Mouse (Mus musculus): ENCODE measurements around the gene Degs2.

Gene Degs2

DNA sequence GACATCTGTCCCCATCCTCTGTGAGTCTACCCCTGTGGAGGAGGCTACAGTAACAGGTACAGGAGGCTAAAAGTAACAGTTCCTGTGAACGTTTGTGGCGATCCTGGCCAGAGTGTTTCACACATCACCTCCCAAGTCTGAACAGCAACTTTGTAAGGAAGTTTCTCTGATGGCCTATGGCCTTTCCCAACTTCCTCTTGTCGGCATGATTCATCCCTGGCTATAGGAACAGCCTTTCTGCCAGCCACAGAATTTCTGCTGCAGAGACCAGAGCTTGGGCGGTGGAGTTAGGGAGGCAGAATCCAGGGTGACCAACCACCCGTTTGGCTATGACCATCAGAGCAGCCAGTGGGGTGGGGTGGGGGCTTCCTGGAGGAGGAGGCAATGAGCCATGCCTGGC lies 2.1 kb downstream of the Degs2 start:
- no peak for DNase-seq (ENCODE audit: low read depth, low spot score)

DNA sequence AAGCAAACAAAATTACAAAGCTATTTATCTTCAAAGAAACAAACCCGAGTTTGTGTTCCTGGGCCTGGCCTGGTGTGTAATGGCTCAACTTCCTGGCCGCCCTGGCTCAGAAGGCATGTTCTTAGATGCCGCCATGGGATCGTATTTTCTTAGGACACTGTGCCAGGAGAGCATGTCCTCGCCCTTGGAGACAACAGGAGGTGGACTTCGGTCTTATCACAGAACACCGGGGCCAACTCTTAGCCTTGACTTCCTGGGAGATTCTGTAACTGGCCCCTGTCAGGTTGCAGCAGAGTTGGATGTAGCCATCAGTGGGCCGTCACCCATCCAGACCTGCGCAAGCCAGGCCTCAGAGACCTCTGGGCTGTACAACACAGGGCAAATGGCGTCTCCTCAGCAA lies 2.5 kb downstream of the Degs2 start:
- no peak for DNase-seq (ENCODE audit: low read depth, low spot score)

DNA sequence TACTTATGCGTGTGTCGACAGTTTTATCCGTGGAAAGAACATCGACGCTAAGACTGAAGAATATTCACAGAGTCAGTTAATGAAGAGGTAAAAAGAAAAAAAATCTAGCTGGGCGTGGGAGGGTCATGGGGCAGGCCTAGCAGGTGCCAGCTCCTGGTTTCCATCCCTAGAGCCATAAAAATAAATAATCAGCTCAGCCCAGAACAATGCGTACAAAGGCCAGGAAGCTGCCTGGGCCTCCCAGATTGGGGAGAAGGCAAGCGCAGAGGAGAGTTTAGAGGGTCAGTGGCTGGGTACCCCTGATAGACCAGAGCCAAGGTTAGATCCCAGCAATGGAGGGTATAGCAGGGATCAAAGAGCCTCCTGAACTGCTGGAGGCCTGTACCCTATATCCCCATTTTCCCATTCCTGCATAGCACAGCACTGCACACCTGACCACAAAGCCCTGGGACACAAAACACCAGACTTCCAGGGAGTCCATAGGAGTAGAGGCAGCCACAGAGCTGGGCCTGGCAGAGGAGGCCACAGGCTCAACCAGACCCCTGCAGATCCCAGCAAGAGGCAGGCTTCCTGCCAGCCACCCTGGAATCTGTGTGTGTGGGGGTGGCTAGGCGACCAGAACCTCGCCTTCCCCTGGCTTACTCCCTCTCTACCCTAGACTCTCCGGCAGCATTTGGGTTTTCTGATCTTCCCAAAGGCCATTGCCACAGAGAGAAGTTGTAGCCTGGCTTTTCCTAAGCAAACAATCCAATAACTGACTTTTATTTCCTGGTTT lies 3.2 kb downstream of the Degs2 start:
- no peak for DNase-seq (ENCODE audit: low read depth, low spot score)

DNA sequence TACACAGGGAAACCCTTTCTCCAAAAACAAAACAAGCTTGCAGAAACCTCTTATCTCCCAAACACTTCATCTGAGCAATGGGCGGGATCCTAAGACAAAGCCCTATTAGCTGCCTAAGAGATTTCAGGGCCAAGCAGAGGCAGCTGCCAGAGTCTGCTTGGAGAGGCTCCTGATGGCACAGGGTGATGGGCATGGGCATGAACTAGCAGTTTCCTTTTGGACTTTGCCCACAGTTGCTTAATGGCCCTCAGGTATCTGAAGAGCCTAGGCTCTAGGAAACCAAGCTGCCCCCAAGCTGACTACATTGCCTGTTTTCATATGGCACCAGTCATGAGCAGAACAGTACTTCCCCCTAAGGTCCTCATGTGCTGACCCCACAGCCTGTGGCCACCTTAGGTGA lies 7.9 kb downstream of the Degs2 start:
- no peak for DNase-seq (ENCODE audit: low read depth, low spot score)

DNA sequence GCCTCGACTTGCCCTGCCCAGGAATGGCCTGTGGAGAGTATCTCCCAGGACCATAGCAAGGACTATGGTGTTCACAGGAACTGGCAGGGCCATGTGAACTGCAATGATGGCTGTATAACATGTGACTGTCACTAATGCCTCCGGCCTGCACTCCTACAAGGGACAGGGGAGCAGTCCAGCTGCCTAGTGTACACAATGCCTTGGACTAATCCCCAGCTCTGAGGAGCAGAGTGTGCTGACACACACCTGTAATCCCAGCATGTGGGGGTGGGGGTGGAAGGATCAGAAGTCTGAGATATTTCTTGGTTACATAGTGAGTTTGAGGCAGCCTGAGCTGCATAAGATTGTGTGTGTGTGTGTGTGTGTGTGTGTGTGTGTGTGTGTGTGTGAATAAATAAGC lies 8.5 kb downstream of the Degs2 start:
- DNase-seq (ENCODE audit: low read depth, low spot score), result no peak

DNA sequence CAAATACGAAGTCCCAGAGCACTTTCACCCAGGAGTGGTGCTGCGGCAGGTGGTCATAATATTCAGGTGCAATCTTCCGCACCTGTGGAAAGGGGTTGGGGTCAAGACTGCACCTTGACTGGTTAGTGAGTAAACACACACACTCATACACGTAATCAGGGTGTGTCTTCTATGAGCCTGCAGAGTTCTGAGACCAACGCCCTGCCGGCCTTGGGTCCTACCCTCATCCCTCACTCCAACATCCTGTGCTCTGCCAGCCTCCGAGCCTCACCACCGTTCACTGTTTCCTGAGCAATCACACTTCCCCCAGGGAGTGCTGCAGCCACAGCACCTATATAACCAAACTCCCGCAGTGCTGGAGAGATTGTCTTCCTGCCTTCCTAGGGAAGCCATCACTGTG lies 11.6 kb downstream of the Degs2 start:
- no peak for DNase-seq (ENCODE audit: low read depth, low spot score)

DNA sequence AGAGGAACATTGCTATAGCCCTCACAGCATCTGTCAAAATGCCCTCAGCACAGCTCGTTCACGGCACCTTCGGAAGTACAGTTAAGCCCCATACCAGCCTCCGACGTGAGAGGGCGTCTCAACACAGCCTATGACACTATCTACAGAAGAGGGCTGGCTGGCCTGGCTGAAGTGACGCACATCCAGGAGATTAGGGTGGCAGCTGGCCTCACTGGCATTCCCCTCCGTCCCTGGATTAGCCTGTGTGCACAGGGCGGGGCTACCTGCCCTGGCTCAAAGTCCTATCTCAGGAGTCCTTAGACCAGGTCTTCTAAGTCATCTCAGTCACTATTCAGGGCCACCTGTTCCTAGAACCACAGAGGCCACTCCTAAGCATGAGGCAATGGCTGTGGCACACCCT lies 12.9 kb downstream of the Degs2 start:
- no peak for DNase-seq (ENCODE audit: low read depth, low spot score)

DNA sequence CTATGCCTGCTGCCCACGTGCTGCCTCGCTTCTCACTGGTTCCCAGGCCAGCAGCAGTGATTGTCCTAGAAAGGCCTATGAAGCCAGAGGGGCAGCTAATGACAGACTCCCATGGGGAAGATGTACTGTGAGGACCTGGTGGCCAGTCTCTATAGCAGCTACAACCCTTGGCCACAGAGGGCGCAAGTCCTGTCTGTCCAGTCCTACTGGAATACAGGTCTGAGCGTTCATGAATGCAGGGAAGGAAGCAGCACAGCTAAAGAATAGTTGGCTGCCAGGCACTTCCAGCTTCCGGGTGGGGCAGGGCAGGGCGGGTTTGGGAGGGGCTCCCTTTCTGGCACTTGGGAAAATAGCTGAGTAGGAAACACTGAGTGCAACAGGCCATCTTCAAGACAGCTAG lies 15.2 kb downstream of the Degs2 start:
- no peak for DNase-seq (ENCODE audit: low read depth, low spot score)

DNA sequence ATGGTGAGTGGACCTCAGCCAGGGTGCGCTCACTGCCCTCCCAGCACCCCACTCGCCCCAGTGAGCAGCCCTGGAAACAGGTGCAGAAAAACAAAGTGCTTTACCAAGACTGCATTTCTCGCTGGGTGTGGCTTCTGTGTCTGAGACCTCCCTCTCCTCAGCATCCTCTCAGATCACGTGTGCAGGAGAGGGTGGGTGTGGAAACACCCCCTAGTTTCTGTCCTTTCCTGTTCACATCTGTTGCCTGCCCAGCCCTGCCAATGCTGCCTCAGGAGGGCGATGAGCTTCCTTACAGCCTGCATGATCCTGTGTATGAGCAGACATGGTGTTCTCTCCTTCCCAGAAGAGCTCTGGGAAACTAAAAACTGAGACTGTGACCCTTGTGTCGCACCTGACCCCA lies 15.7 kb downstream of the Degs2 start:
- DNase-seq (ENCODE audit: low read depth, low spot score), result no peak

DNA sequence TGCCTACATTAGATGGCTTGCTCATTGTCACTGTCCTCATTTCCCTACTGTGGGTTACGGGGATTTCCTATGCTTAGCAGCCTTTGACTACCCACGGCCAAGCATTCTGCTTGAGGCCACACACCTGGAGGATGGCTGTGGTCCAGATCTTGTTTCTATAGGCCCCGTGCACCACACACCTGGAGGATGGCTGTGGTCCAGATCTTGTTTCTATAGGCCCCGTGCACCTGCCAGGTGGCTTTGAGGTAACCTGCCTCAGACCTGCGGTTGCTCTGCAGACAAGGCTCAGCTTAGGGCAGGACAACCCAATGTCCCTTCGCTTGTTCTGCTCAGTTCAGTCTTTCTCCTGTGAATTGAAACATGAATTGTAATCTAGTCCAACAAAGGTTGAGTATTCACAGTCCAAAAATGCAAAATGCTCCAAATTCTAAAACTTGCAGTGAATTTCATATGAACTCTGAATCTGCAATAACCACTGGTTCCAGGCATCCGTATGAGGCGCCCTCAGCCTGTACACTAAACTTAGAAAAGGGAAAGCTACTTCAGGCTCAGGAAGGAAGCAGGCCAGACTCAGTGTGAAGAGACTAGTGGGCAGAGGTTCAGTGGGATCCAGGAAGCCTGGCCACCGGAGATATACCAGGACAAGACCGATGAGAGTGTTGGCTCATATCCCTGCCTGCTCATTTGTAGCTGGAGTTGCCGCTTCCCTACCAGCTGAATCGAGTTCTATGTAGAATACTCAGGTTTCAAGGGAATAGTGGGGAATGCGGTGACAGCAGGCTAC lies 19.7 kb downstream of the Degs2 start:
- DNase-seq (ENCODE audit: low read depth, low spot score), result no peak

DNA sequence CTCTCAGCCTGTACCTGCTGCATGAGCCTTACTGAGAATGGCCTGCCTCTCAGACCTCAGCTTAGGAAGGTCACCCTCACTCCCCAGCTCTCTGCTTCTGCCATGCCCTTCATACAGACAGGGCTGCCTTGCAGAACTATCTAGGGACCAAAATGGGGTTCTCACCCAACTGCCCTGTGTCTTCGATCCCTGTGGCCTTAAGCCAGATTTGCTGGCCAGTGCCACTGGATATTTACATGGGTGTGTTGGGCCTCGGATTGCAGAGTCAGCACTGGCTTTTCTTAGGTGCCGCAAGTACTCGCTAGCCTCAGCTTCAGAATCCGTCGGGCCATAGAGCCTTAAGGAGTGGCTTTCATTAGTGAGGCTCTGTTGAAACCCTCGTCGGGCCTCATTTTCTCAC lies 21.3 kb downstream of the Degs2 start:
- no peak for DNase-seq (ENCODE audit: low read depth, low spot score)

DNA sequence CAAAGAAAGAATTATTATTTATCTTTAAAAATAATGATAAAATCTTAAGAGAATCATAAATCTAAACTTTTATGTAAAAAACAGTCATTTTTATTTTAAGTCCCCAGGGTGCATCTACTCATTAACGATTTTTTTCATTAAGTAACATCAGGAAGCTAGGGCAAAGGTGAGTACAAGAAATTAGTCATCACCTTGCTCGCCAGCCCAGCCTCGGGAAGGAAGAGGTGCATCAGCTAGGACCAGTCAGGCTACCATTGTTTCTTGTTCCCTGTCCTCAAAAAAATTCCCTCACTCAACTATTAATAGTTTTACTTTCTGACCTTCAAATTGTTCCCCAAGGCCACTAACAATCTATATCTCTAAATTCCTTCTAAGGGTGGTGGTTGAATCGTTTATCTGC lies 23.7 kb downstream of the Degs2 start:
- no peak for DNase-seq (ENCODE audit: low read depth, low spot score)

DNA sequence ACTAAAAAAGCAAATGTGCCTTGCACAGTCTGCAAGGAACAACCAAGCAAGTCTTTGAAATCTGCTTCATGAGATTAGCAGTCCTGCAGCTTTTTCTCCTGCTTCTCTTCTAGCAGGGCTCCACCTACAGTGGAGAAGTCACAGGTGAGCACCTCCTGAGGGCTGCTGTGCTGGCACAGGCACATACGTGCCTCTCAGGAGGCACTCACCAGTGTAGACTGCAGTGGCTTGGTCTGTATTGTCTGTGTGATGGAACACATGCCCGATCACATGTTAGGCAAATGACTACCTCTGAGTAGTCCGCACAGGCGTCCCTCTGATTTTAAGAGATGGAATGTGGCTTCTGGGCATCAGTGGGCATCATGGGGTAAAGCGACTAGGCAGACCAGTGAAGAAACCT lies 25.0 kb downstream of the Degs2 start:
- DNase-seq (ENCODE audit: low read depth, low spot score), result no peak

DNA sequence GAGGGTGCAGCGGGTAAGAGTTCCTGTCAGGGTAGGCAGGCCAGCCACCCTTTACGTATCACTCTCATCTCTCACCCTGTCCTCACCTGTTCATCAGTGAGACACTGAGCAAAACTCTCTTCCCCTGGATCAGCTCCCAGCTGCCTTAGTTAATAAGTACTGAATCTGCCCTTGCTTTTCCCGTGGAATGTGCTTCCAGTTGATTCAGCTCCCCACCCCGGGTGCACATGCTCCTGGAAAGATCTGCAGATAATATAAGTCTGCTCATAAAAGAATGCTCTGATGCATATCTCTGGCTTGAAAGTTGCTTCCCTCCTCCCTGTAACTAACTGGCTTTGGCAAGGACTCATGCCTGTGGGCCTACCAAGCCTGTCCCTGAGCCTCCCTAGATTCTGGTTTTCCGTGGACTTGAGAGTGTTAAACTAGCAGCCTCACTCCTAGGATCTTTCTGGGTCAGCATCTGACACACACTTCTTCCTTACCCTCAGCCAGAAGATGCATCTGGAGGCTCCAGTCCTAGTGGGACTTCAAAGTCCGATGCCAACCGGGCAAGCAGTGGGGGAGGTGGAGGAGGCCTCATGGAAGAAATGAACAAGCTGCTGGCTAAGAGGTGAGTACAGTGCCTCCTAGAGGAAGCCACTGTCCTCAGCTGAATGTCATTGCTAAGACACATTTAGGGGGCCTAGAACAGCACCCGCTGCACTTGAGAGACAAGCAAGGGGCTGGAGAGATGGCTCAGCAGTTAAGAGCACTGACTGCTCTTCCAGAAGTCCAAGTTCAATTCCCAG lies 26.3 kb downstream of the Degs2 start:
- no peak for DNase-seq (ENCODE audit: low read depth, low spot score)

DNA sequence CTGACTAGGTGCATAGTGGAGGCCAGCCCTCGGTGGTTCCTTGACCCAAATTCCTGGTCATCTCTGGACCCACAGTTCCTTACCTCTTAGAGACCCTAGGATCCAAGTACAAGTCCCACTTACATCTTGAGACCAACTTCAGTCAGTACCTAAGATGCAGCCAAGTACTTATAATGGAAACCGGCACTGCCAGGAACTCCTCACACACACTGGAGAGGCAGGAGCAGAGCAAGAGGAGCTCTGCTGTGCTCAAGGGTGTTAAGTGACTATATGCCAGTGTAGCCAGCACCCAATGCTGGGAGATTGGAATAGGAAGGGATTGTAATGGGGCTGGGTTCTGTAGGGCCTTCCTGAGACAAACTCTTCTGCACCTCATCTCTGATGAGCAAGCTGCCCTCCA lies 27.2 kb downstream of the Degs2 start:
- DNase-seq (ENCODE audit: low read depth, low spot score), result no peak

DNA sequence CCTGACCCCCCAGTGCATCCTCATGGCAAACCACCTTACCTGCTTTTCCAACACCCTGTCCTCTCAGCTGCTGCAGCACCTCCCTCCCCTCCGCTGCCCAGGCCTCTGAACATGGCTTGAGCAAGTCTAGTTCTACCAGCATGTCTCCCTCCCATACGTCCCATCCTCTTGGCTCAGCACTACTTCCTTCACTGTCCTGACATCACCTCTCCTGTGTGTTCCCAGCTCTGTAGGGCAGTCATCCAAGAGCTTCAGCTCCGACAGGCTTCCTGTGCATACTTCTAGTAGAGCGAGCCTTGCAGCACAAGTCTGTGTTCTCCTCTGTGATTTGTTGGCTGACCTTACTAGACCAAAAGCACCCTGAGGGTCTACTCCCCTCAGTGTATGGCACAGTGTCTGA lies 27.6 kb downstream of the Degs2 start:
- no peak for DNase-seq (ENCODE audit: low read depth, low spot score)

DNA sequence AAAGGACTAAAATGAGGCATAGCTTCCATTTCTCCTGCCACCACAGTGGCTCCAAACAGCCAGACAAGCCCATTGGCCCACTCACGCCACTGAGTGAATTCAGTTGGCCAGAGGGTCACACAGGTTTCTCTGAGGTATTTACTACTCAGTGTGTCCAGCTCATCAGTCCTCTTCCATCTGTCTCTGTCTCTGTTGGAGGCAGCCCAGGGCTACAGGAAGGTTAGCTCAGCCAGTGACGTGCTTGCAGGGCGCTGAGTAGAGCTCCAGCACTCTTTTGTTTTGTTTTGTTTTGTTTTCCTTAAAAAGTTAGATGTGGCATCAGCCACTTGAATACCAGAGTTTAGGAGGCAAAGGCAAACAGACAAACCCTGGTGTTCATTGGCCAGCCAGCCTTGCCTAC lies 28.6 kb downstream of the Degs2 start:
- DNase-seq (ENCODE audit: low read depth, low spot score), result no peak

DNA sequence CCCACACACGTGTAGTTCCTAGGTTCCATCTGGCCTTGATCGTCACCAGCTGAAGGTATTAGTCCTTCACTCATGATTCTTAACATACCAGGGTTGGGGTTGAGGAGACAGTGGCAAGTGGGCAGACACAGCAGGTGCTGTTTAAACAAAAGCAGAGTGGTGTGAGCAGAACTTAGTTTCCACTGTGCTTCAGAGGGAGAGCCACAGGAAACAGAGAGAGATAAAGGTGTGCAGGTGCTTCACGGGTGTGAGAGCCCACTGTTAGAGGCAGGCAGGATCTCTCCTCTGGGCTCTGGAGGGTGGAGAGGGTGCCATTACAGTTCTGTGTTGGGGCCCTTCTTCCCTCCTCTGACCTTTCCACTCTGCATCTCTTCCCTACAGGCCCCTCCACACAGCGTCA lies 29.2 kb downstream of the Degs2 start:
- DNase-seq (ENCODE audit: low read depth, low spot score), result no peak

DNA sequence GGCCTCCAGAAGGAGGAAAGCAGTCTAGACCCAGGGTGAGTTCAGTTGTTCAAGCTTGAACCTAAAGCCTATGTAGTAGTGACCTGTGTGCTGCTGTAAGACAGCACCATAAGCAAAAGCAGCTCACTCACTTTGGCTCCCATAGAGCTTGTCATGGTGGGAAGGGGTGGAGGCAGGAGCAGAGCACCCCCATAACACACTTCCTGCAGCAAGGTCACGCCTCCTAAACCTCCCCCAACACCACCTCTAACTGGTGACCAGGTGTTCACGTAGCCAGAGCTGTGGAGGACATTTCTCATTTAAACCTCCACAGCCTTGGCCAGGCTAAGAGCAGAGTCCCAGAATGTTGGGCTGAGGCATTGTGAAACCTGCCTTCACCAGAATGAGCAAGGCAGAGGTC lies 30.6 kb downstream of the Degs2 start:
- no peak for DNase-seq (ENCODE audit: low read depth, low spot score)

DNA sequence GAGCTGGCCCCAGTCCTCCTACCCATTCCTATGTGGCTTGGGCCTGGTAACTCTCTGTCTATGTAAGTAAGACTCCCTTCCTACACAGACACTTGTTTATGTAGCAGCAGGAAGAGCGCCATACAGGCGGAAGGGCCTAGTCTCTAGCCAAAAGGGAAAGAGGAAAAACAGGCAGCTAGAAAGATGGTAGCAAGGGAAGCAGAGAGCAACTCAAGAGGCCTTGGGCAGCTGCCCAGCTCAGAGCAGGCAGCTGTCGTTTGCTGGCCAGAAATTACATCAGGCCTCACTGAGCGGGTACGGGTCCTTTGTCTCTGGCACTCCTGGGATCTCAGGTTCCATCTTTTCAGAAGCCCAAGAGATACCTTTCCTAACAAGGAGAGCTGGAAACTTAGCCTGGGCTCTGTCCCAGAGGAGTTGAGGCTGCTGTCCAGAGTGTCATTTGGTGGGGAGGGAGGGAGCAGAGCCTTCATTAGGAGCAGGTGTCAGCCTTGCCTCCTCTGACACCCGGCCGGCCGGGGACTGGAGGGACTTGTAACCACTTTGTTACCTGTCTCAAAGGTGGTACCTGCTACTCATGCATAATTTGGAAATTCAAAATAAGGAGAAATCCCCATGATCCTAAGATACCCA lies 33.4 kb downstream of the Degs2 start:
- DNase-seq (ENCODE audit: low read depth, low spot score), result no peak

DNA sequence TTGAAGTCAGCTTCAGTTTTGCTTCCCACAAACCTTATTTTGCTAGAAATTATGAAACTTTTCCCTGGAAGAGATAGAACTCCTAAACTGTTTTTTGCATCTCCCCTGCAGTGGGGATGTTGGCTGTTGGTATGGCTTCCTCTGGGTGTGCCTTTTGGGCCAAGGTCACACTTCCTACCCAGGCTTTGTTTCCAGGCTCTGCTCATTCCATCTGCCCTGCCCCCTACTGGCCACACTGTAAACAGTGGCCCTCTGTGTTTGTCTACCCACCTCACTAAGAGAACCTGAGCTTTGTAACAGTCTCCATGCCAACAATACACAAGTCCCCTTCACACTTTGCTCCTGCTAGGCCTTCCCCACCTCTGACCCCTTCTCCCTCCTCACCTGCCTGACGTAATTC lies 44.8 kb downstream of the Degs2 start:
- no peak for DNase-seq (ENCODE audit: low read depth, low spot score)
